1 mouse cellular context compared by ENCODE assay signal in genomic region chr5:53241963-53242362, GRCm38 (mm10).
TF ChIP-seq lines count a peak whose summit lies in the region.

No protein-coding gene starts in this region.

TF ChIP-seq in CH12.LX, 34 proteins besides CTCF, POLR2A, EP300 and RAD21 (continued from another document):
- TF ChIP-seq IRF4 (IDR thresholded peaks at IDR 0.05; ENCODE audit: low read depth, low read length) = no peak
- no peak for TF ChIP-seq MAFK (IDR thresholded peaks at IDR 0.05; ENCODE audit: insufficient replicate concordance, low read length)
- no peak for TF ChIP-seq MAZ (IDR thresholded peaks at IDR 0.05; ENCODE audit: low read depth, low read length)
- no peak for TF ChIP-seq TBP (conservative IDR thresholded peaks at IDR 0.05; ENCODE audit: low read depth, low read length)
- no peak for TF ChIP-seq ETS1 (conservative IDR thresholded peaks at IDR 0.05; ENCODE audit: low read depth, low read length)
- TF ChIP-seq ZNF384 (IDR thresholded peaks at IDR 0.05; ENCODE audit: low read depth, low read length) = no peak
- no peak for TF ChIP-seq ELF1 (IDR thresholded peaks at IDR 0.05; ENCODE audit: low read depth, low read length)
- no peak for TF ChIP-seq RCOR1 (conservative IDR thresholded peaks at IDR 0.05; ENCODE audit: low read depth, low read length)
